Mouse (Mus musculus): ENCODE measurements around the gene Dhx58. TPM values are rescaled to one million over a fixed set of nuclear protein-coding genes. Genes with fewer than 3 reads are reported as not detected.

Dhx58 gene
- polyA plus RNA-seq, 1 experiment, result 27.3 TPM

GRCm38 (mm10) chr11:100736746-100737080 is 32.6 kb upstream of the Dhx58 start:
- Histone ChIP-seq H3K36me3 (ENCODE audit: control insufficient read depth, insufficient read depth, low read length) (peaks cover 5% of the 10 kb centered on the region; the same call in 1 of the 2 replicates), H3K4me3 (ENCODE audit: control insufficient read depth, insufficient read depth, low read length) (no peak overlapping the region), H3K27me3 (ENCODE audit: control insufficient read depth, insufficient read depth, low read length) (no peaks in the 10 kb centered on the region), H3K4me1 (replicated peaks; ENCODE audit: control insufficient read depth, insufficient read depth, low read length) (peaks cover 18% of the 10 kb centered on the region), H3K27ac (ENCODE audit: control insufficient read depth, insufficient read depth, low read length) (0 out of 2 replicates have a peak overlapping the region, but pooled peaks have one; percentile 32)
- TF ChIP-seq POLR2A (IDR thresholded peaks at IDR 0.05; ENCODE audit: control insufficient read depth, extremely low read depth, insufficient read depth, low read length, poor library complexity) (no peak), CTCF (IDR thresholded peaks at IDR 0.05; ENCODE audit: borderline replicate concordance, control insufficient read depth, extremely low read depth, insufficient read depth, low read length, poor library complexity) (no peak)
- WGBS, result 47% methylated on average over 4 of the region's 4 CpGs
- no peak for DNase-seq

- H3K27me3 ChIP-seq (ENCODE audit: control insufficient read depth, insufficient read depth, low read length), result no peaks in the 10 kb centered on the region
- 7% methylated on average over 14 of the region's 14 CpGs for WGBS
- H3K36me3 ChIP-seq (ENCODE audit: control insufficient read depth, insufficient read depth, low read length), result peaks cover 5% of the 10 kb centered on the region; the same call in 1 of the 2 replicates
- peaks cover 18% of the 10 kb centered on the region for H3K4me1 ChIP-seq (replicated peaks; ENCODE audit: control insufficient read depth, insufficient read depth, low read length)
- H3K27ac ChIP-seq (ENCODE audit: control insufficient read depth, insufficient read depth, low read length), result peak overlapping the region; percentile 85
- peak overlapping the region; percentile 52 for H3K4me3 ChIP-seq (ENCODE audit: control insufficient read depth, insufficient read depth, low read length)
- TF ChIP-seq CTCF (IDR thresholded peaks at IDR 0.05; ENCODE audit: borderline replicate concordance, control insufficient read depth, extremely low read depth, insufficient read depth, low read length, poor library complexity), result no peak
- 0 out of 2 replicates have a peak, but pooled peaks have one; percentile 27 for TF ChIP-seq POLR2A (IDR thresholded peaks at IDR 0.05; ENCODE audit: control insufficient read depth, extremely low read depth, insufficient read depth, low read length, poor library complexity)
- no peak for DNase-seq
Measured at GRCm38 (mm10) chr11:100735954-100736745, 32.1 kb upstream of the Dhx58 start.

- H3K4me1 ChIP-seq (replicated peaks; ENCODE audit: control insufficient read depth, insufficient read depth, low read length), result peaks cover 24% of the 10 kb centered on the region
- peak overlapping the region; percentile 85 for H3K27ac ChIP-seq (ENCODE audit: control insufficient read depth, insufficient read depth, low read length)
- peaks cover 5% of the 10 kb centered on the region; the same call in 1 of the 2 replicates for H3K36me3 ChIP-seq (ENCODE audit: control insufficient read depth, insufficient read depth, low read length)
- H3K27me3 ChIP-seq (ENCODE audit: control insufficient read depth, insufficient read depth, low read length), result no peaks in the 10 kb centered on the region
- 54% methylated on average over 9 of the region's 9 CpGs for WGBS
- H3K4me3 ChIP-seq (ENCODE audit: control insufficient read depth, insufficient read depth, low read length), result peak overlapping the region; percentile 52
- TF ChIP-seq CTCF (IDR thresholded peaks at IDR 0.05; ENCODE audit: borderline replicate concordance, control insufficient read depth, extremely low read depth, insufficient read depth, low read length, poor library complexity) (no peak), POLR2A (IDR thresholded peaks at IDR 0.05; ENCODE audit: control insufficient read depth, extremely low read depth, insufficient read depth, low read length, poor library complexity) (no peak)
- DNase-seq, result no peak
Measured at GRCm38 (mm10) chr11:100735134-100735865, 31.2 kb upstream of the Dhx58 start.

GRCm38 (mm10) chr11:100730477-100731205 is 26.6 kb upstream of the Dhx58 start:
- Histone ChIP-seq H3K36me3 (ENCODE audit: control insufficient read depth, insufficient read depth, low read length) (peaks cover 20% of the 10 kb centered on the region), H3K4me1 (replicated peaks; ENCODE audit: control insufficient read depth, insufficient read depth, low read length) (peaks cover 17% of the 10 kb centered on the region), H3K4me3 (ENCODE audit: control insufficient read depth, insufficient read depth, low read length) (no peak overlapping the region), H3K27ac (ENCODE audit: control insufficient read depth, insufficient read depth, low read length) (no peak overlapping the region), H3K27me3 (ENCODE audit: control insufficient read depth, insufficient read depth, low read length) (no peaks in the 10 kb centered on the region)
- 80% methylated on average over 6 of the region's 6 CpGs for WGBS
- DNase-seq, result no peak
- TF ChIP-seq CTCF (IDR thresholded peaks at IDR 0.05; ENCODE audit: borderline replicate concordance, control insufficient read depth, extremely low read depth, insufficient read depth, low read length, poor library complexity), result no peak

- no peak for TF ChIP-seq POLR2A (IDR thresholded peaks at IDR 0.05; ENCODE audit: control insufficient read depth, extremely low read depth, insufficient read depth, low read length, poor library complexity)
- no peak for TF ChIP-seq CTCF (IDR thresholded peaks at IDR 0.05; ENCODE audit: borderline replicate concordance, control insufficient read depth, extremely low read depth, insufficient read depth, low read length, poor library complexity)
- peaks cover 19% of the 10 kb centered on the region for H3K4me1 ChIP-seq (replicated peaks; ENCODE audit: control insufficient read depth, insufficient read depth, low read length)
- peaks cover 20% of the 10 kb centered on the region for H3K36me3 ChIP-seq (ENCODE audit: control insufficient read depth, insufficient read depth, low read length)
- no peak overlapping the region for H3K27ac ChIP-seq (ENCODE audit: control insufficient read depth, insufficient read depth, low read length)
- 19% methylated on average over 4 of the region's 4 CpGs for whole genome bisulfite sequencing
- H3K27me3 ChIP-seq (ENCODE audit: control insufficient read depth, insufficient read depth, low read length), result no peaks in the 10 kb centered on the region
- no peak overlapping the region for H3K4me3 ChIP-seq (ENCODE audit: control insufficient read depth, insufficient read depth, low read length)
- no peak for DNase-seq
Measured at GRCm38 (mm10) chr11:100729976-100730375, 25.9 kb upstream of the Dhx58 start.

GRCm38 (mm10) chr11:100728601-100729000 is 24.5 kb upstream of the Dhx58 start:
- Histone ChIP-seq H3K27ac (ENCODE audit: control insufficient read depth, insufficient read depth, low read length) (no peak overlapping the region), H3K27me3 (ENCODE audit: control insufficient read depth, insufficient read depth, low read length) (no peaks in the 10 kb centered on the region), H3K4me3 (ENCODE audit: control insufficient read depth, insufficient read depth, low read length) (no peak overlapping the region), H3K36me3 (ENCODE audit: control insufficient read depth, insufficient read depth, low read length) (peaks cover 20% of the 10 kb centered on the region), H3K4me1 (replicated peaks; ENCODE audit: control insufficient read depth, insufficient read depth, low read length) (peaks cover 24% of the 10 kb centered on the region)
- TF ChIP-seq CTCF (IDR thresholded peaks at IDR 0.05; ENCODE audit: borderline replicate concordance, control insufficient read depth, extremely low read depth, insufficient read depth, low read length, poor library complexity), result no peak
- TF ChIP-seq POLR2A (IDR thresholded peaks at IDR 0.05; ENCODE audit: control insufficient read depth, extremely low read depth, insufficient read depth, low read length, poor library complexity), result no peak
- 86% methylated on average over 6 of the region's 6 CpGs for WGBS
- no peak for DNase-seq
